Mouse (Mus musculus): Measurements from ENCODE around the gene Zfp609.
A peak's percentile ranks its signal among the peaks of the same experiment; 100 is the strongest.

The Zfp609 gene

GRCm38 (mm10) chr9:65827344-65828015 lies at the start of gene Zfp609:
Gene Zfp609, minus strand, starts transcription at chr9:65827564.
- DNase-seq (ENCODE audit: low spot score): peak; percentile 95

GRCm38 (mm10) chr9:65859656-65860055 lies 32.3 kb upstream of the Zfp609 start:
- no peak for DNase-seq (ENCODE audit: low spot score)

DNA sequence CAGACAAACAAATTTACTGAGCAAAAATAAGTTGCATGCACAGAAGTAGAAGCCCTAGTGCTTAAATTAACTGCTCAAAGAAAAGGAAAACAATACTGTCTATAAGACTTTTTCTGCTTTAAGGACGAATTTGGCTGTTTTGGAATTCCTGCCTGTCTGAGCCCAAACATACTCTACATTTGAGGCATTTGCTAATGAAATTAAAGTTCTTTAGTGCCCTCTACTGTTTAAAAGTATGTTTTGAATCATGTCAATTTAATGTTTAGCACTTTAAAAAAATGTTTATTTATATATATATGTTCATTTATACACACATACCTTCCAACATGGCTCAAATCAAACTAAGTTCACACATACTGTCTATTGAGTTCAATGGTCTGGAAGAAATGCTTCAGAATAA lies 22.8 kb upstream of the Zfp609 start:
- no peak for DNase-seq (ENCODE audit: low spot score)

DNA sequence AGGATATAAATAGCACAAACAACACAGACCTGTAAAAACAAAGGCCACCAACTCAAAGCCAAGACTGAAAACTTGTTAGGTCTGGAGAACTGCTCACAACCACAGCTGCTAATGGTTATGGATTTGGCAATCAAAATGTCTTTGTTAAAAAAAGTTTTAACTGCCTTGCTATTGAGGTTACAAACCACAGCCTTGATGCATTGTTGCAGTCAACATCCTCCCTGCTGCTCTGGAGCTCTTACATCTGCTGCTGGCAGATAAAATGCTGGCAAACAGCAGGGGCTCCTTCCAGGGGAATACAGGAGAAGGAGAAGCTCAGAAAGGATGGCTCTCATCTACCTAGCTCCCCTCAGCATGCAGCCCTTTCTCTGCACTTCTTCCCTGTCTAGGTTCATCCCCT lies 20.8 kb upstream of the Zfp609 start:
- DNase-seq (ENCODE audit: low spot score): peak; percentile 35

- DNase-seq (ENCODE audit: low spot score): no peak
These were observed 17.2 kb upstream of the Zfp609 start for GRCm38 (mm10) chr9:65844421-65845165.

GRCm38 (mm10) chr9:65839841-65840240 lies 12.5 kb upstream of the Zfp609 start:
- no peak for DNase-seq (ENCODE audit: low spot score)

DNA sequence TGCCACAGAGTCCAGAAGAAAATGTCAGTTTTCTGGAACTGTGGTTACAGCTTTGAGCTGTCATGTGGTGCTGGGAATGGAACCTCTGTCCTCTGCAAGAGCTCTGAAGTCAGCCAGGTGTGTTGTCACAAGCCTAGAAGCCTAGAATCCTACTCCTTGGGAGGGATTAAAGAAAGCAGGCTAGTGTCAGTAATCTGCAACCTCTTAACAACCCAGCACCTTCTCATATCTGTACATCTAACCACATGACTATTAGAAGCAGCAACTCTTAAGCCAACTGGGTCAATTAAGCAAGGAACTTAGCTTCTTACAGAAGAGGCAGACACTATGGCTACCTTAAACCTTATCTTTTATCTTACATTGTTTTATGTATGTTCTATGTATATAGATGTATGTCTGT lies 9.6 kb upstream of the Zfp609 start:
- no peak for DNase-seq (ENCODE audit: low spot score)

GRCm38 (mm10) chr9:65834628-65835354 lies 7.4 kb upstream of the Zfp609 start:
- DNase-seq (ENCODE audit: low spot score): no peak

DNA sequence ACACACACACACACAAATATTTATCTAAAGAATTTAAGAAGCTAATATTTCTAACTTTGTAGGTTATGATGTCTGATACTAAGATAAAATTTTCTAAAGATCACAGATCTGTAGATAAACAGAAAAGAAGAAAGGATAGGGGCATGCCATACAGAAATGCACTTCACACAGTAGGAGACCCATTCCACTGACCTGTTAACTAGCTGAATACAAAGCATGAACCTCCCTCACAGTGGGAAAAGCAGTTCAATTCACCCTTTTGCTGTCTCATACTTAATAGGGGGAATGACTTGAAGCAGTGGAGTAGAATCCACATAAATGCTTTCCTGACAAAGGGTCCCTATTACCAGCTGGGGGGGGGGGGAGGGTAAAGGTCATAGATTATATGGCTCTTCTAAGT lies 6.3 kb upstream of the Zfp609 start:
- DNase-seq (ENCODE audit: low spot score): no peak

DNA sequence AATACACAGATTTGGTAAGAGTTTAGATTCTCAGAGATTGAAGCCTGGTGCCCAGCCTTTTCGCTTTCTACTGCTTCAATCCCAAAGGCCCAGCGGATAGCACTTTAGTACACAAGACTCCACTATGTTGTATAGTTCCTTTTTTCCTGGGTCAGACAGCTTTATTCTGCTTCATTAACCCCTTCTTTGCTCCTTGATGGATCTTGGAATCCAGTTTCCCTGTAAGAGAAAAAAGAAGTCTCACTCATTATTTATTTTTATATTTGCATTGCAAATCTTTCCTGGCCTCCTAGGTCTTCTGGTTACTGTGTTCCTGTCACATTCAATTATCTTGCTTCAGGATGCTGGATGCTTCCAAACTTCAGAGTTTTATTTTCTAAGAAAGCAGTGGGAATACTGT lies 5.9 kb upstream of the Zfp609 start:
- no peak for DNase-seq (ENCODE audit: low spot score)

GRCm38 (mm10) chr9:65832041-65832440 lies 4.7 kb upstream of the Zfp609 start:
- DNase-seq (ENCODE audit: low spot score): no peak

- DNase-seq (ENCODE audit: low spot score): no peak
These were observed 3.8 kb upstream of the Zfp609 start for GRCm38 (mm10) chr9:65831164-65831563.

GRCm38 (mm10) chr9:65830255-65830654 lies 2.9 kb upstream of the Zfp609 start:
- no peak for DNase-seq (ENCODE audit: low spot score)

DNA sequence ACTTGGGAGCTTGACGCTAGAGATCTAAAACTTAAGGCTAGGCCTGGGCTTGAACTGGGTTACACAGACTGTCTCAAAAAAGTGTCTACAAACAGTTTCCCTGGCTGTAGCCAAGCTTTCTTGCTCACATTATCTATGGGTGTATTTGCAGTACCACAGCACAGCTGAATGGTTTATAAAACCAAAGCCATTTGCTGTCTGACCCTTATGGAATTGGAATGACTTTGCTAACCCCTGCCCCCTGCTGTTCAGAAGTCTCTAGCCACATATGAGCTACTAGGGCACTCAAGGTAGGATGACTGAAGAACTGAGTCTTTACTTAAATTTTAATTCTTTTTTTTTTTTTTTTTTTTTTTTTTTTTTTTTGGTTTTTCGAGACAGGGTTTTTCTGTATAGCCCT lies 2.0 kb upstream of the Zfp609 start:
- peak; percentile 60 for DNase-seq (ENCODE audit: low spot score)

GRCm38 (mm10) chr9:65828511-65828910 lies 1.1 kb upstream of the Zfp609 start:
- DNase-seq (ENCODE audit: low spot score): no peak

- no peak for DNase-seq (ENCODE audit: low spot score)
These were observed 646 bp upstream of the Zfp609 start for GRCm38 (mm10) chr9:65828016-65828403.

- DNase-seq (ENCODE audit: low spot score): peak; percentile 46
These were observed 598 bp downstream of the Zfp609 start for GRCm38 (mm10) chr9:65826588-65827343.

- DNase-seq (ENCODE audit: low spot score): no peak
These were observed 1.2 kb downstream of the Zfp609 start for GRCm38 (mm10) chr9:65826226-65826587.

- DNase-seq (ENCODE audit: low spot score): no peak
These were observed 3.5 kb downstream of the Zfp609 start for GRCm38 (mm10) chr9:65823716-65824462.

GRCm38 (mm10) chr9:65822011-65822410 lies 5.4 kb downstream of the Zfp609 start:
- DNase-seq (ENCODE audit: low spot score): no peak

DNA sequence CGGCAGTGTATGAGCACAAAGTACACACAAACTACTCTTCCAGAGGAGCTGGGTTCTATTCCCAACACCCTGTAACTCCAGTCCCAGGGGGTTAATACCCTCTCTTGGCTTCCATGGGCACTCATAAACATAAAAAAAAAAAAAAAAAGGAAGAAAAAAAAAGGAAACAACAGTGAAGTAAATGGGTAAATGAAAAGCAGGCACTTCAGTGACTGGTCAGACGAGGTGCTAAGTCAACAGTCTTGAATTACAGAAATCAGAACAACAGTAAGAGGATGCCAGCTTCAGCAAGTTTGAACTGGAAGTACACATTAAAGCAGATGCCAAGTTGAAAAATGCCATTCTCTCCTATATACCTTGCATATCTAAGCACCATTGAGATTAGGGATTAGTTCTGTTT lies 7.1 kb downstream of the Zfp609 start:
- no peak for DNase-seq (ENCODE audit: low spot score)

GRCm38 (mm10) chr9:65818402-65818801 lies 9.0 kb downstream of the Zfp609 start:
- DNase-seq (ENCODE audit: low spot score): no peak

Measured in urinary bladder, postnatal 14 days (tissue).